Mouse (Mus musculus): Measurements from ENCODE around the gene Dpp6.

The Dpp6 gene

DNA sequence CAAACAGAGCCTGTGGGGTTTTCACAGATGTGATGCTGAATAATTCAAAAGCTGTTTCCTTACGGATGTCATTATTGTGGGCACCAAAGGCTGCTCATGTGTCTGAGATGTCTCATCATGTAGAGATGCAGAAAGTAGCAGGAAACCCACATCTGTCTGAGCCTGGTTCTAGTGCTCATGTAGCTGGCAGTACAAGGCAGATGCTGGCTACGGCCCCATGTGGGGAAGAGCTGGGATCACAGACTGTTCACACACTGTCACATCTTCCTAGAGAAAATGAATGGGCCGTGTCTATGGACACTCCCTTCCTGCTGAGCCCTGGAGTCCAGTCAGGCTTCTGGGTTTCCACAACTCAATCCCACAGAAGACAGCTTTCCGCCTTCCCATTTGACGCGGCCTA, 885.5 kb downstream of the Dpp6 start:
- no peak for DNase-seq

DNA sequence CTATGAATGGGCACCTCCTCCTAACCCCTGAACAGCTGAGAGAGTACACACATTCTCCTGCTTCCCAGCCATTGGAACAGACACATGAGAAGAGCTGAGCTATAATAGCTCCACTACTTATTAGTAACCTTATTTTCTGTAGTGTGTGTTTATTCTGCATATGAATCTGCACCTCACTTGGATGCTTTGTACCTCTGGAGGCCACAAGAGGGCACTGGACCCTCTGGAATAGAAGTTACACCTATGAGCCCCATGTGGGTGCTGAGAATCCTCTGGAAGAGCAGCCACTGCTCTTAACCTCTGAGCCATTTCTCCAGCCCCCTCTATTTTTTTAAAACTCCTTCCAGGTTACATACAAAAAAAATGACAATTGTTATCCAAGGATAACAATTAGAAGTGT, 888.0 kb downstream of the Dpp6 start:
- no peak for DNase-seq

DNA sequence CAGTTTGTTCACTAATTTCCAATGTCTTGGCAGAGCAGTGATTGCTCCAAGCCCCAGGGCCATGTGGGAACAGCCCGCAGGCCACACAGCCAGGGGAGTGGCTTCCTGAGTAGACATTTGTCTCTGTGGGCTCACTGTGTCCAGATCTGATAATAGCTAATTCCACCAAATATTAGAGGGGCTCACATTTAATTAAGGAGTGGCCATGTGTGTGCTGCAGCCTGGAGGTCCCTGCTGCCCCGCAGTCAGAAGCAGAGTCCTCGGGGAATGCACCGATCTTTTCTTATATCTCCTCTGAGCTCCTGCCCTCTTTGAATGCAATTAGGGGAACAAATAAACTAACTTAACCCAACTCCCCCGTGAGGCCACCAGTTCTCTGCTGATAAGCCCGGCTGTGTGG, 889.5 kb downstream of the Dpp6 start:
- DNase-seq = no peak

DNA sequence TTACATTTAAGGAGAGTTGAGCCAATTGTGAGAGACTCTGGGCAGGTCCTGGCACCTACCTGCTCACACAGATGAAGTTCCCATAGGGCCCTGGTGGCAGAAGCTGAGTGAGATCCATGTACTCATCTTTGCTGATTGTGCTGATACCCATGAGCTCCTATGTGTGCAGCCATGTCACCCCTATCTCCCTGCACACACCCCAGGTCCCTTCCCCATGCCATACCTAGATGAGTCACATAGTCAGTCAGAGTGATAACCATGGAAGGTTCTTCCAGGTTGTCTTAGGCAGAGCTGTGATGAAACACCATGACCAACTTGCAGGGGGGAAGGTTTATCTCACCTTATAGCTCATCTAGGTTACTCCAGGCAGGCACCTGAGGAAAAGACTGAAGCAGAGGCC, 890.3 kb downstream of the Dpp6 start:
- no peak for DNase-seq

DNA sequence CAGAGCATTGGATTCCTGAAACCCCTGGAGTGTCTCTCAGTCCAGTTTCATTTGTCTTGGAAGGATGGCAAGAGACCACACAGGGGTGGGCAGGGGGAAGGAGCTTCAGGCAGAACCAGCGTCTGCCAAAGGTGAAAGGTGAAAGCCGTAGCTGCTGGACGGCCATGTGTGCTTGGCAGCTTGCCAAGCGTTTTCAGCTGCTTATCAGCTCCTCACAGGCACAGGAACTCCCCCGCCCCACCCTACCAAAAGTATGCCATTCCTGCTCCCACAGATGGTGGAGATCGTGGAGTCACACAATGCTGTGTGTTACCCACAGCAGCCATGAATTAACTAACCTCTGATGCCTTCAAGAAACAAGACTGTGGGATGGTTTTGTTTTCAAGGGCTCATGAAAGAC, 891.2 kb downstream of the Dpp6 start:
- DNase-seq = no peak

DNA sequence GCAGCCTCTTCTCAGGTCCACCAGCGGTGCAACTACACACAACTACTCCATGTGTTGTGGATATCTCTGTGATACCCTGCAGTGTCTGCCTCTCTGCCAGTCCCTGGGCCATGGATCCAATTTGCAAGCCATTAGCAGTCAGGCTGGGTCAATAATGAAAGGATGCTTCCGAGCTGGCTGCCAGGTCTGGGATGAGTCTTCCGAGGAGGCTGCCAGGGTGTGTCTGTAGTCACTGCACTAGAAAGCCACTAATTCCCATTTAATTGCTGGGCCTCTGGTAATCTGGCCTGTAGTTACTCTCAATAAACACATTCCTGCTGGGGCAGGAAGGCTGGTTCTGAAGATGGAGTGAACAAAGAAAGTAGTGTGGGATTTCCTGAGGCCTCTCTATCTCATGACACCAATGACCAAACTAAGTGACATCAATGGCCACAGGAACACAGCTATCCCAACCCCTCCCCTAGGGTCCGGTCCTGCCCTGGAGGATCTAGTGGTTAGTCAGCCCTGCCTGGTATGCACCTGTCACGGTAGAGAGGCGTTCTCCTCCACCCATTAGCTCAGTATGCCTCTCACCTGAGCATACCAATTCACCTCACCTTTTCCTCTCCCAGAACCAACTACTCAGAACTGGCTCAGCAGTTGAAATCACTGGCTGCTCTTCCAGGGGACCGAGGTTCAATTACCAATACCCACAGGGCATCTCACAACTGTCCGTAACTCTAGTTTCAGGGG, 894.6 kb downstream of the Dpp6 start:
- DNase-seq = no peak

DNA sequence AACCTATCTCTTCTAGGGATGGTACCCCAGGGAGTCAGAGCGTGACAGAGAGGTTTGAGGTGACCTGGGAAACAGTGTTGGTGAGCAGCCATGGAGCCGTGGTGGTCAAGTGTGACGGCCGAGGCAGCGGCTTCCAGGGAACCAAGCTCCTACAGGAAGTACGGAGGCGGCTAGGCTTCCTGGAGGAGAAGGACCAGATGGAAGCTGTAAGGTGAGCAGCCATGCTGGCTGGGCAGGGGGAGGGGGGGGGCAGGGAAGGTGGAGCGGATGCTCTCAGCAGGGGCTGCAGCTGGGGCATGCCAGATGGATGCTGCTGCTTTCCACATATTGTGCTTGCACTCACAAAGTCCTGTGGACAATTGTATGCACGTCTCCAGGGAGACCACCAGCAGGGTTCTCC, 897.4 kb downstream of the Dpp6 start:
- DNase-seq = no peak

DNA sequence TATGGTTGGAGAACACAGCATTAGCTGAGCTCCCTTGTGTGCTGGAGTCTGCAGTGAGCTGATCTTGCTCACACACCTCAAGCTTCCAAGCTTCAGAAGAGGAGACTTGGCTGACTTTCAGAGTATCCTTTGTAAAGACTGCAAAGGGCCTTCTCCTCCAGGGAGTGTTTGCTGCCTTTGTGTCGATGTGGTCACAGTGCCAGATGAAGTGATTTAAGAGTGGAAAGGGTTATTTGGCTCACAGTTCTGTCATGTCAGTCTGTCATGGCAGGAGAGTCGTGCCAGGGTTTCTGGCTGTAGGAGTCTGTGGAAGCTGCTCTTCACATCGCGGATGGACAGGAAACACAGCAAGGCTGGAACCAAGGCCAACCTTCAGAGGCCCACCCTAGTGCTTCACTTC, 899.0 kb downstream of the Dpp6 start:
- no peak for DNase-seq

DNA sequence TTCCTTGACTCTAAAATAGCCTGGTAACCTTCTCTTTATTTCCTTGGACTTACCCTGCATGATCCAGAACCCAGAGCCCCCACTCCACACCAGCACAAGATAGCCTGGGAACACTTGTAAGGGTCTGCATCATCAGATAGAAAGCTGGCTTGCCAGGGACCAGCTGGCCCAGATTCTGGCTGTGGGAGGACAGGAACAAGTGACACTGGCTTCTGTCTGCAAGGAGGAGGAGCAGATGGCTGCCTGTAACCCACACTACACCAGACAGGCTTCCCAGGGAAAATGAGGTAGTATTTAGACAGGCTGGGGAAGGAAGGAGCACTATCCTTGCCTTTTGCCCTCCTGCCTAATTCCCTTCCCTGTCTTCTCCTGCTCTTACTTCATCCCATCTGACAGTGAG, 900.3 kb downstream of the Dpp6 start:
- no peak for DNase-seq

DNA sequence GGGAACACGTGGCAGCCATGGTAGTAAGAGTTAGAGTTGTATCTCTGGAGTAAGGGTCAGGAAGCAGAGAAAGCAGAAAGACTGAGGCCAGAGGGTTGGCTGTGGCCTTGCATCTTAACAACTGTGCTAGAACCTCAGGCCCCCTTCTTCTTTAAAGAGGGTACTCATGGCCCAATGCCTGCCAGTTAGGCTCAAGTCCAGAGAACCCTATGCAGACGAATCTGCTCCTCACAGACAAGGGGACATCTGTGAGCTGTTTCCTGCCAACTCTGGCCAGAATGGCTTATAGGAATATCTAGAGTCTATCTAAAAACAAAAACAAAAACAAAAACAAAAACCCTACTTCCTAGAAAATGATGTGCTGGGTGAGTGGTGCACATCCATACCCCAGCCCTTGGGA, 902.3 kb downstream of the Dpp6 start:
- DNase-seq = no peak

DNA sequence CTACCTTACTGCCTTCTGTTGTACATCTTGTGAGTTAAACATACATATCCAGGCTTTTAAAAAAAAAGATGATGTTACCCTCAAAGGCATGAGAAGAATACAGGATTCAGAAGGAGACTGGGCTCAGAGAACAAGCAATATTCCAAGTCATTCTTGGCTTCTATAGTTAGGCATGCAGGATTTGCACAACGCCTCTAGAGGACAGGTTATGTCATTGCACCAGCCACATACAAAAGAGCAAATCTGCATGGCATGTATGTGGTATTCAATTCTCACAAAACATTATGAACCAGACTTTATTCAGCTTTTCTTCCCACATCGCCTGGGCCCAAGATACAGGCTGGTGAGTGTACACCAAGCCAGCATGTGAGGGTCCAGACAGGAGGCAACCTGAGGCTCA, 907.5 kb downstream of the Dpp6 start:
- DNase-seq = no peak

DNA sequence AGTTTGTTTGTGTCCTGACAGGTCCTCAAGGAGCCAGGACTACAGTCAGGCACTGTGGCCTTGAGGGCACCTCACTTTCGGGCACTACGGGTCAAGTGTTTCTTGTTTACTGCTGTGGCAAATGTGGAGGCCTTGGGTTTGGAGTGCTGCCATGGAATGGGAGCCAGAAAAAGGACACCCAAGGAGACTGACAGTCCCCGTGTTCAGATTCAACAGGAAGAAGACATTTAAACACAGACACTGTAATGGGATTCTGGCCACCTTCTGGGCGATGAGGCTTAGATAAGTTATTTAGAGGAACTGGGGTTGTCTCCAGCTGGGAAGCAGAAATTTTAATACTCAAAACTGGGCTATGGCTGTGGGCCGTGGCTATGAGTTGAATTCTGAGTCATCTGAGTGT, 913.7 kb downstream of the Dpp6 start:
- no peak for DNase-seq

DNA sequence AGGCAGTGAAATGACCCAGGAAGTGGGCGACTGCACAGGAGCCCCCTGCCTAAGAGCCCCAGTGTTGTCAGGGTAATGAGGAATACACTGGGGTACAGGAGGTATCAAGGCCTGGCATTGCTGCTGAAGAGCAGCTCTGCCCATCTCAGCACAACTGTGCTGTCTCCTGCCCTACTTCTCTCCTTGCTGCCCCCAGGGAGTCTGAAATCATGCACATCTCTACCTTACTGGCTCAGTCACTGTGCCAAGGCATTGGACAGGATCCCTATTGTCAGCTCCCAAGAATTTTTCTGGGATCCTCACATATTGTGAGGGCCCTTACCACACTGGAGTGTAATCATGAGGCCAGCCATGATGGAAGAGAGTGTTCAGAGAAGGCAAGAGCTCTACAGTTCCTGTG, 914.4 kb downstream of the Dpp6 start:
- DNase-seq = no peak

DNA sequence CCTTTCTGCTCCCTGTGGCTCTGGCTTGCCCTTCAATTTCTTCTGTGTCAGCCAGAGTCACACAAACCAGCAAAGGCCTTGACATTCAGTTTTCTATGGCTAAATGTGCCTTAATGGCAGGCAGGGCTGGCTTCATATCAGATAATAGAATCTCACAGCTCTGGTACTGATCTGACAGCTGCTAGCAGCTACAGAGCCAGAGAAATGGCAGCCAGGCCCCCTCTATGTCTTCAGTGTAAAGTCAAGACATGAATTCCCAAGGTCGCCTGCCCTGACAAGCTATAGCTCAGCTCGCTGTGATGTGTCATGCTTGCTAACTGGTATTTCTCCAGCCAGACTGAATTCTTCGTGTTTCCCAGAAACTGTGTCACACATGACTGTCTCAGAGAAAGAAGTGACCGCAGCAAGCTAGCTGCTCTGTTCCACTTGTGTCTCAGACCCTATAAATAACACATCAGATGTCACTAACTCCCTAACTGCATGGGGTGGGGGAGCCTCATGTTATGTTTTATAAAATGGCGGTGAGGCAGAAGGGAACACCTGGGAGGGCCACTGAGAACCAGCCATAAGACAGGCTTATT, 915.4 kb downstream of the Dpp6 start:
- DNase-seq = no peak

DNA sequence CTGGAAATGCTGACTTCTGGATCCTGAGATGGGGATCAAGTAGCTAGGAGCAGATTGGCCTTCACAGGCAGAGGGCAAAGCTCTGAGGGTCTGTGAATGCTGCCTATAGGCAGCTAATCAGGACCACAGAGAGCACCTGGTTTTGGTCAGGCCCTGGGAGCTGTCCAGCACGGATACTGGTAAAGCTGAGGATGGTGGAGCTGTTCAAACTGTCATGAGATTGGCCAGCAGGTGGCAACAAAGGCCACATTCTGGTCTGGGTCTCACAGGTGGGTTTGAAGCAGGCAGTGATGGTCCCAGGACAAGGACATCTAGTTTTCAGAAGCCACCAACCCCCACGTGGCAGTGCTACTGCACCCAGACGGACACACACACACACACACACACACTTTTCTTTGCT, 920.2 kb downstream of the Dpp6 start:
- DNase-seq = peak; percentile 55

DNA sequence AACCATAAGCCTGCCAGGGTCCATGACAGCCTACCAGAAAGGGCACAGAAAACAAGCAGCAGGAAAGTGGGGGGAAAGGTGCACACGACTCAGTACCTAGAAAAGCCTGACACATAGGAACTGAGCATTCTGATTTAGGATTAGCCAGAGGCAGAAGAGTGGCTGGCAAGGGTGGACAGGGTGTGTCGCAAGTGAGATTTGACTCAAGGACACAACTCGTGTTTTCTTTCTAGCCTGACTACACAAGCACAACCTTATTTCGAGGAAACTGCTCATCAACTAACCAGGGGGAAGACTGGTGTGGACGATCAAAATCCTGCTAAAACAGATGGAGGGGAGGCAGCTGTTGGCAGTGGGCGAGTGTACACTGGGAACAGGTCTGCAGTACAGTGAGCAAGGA, 922.2 kb downstream of the Dpp6 start:
- no peak for DNase-seq

DNA sequence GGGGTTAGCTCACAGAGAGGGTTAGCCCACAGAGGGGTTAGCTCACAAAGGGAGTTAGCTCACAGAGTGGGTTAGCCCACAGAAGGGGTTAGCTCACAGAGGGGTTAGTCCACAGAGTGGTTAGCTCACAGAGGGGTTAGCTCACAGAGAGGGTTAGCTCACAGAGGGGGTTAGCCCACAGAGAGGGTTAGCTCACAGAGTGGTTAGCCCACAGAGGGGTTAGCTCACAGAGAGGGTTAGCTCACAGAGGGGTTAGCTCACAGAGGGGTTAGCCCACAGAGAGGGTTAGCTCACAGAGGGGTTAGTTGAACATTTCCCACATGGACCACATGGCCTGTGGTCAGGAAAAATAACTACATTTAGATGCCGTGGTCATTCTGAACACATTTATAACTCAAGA, 927.9 kb downstream of the Dpp6 start:
- no peak for DNase-seq

DNA sequence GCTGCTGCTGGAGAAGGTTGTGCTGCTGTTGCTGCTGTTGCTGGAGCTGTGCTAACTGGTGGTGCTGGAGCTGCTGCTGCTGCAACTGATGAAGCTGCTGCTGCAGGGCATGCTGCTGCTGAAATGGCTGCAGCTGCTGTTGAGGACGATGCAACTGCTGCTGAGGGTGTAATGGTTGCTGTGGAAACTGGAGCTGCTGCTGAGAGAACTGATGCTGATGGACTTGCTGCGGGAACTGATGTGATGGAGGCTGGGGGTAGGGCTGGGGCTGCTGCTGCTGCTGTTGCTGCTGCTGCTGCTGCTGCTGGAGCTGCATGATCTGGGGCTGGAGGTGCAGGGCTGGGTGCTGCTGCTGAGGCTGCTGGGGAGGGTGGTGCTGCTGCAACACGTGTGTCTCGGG, 948.8 kb downstream of the Dpp6 start:
- DNase-seq = no peak

DNA sequence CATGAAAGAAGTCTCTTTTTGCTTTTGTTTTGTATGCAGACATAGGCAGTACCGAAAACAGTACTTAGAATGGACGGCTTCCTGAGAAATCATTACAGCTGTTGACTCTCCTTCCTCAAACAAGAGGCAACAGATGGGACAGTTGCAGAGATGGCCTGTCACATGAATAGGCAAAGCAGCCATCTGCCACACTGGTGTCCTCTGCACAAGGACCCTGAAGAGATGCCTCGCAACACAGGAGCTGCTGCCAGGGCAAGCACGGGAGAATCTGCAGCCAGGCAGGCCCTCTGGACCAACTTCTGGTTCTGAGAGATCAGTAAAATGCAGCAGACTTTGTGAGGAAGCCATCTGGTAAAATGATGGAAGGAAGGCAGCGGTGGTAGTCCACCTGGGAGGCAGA, 950.9 kb downstream of the Dpp6 start:
- DNase-seq = no peak

All from thymus, postnatal 4 days (tissue).